Mouse (Mus musculus): Measurements from ENCODE around the gene Asb7. TPM values are rescaled to one million over a fixed set of nuclear protein-coding genes. Genes with fewer than 3 reads are reported as not detected.

Asb7 gene
- polyA plus RNA-seq, 1 experiment from 2014 or later, result 18.7 TPM

DNA sequence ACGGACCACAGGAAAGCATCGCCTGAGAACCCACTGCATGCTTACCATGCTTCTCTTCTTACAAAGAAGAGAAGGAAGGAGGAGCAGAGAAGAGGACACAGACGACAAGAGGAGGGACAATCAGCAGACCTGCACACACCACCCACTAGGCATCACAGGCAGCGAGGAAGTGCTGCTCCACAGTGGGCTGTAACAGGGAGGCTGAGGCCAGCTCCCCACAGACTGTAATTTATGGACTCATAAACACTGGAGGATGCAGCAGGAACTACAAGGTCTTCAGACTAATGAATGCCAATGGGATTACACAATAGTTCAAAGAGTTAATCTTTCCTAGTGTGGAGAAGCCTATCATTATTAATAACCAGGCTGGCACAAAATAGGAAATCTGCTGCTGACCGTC, 38.5 kb downstream of the Asb7 start:
- 69% methylated on average over 5 of the region's 5 CpGs for WGBS
- no peak overlapping the region for H3K4me3 ChIP-seq (ENCODE audit: low read depth, low read length)
- ATAC-seq (ENCODE audit: insufficient read depth, low FRiP score, low TSS enrichment) (no peak), DNase-seq (ENCODE audit: low spot score) (no peak)
- H3K27me3 ChIP-seq (ENCODE audit: control insufficient read depth, insufficient read depth, low read length), result no peaks in the 10 kb centered on the region
- no peak overlapping the region for H3K4me2 ChIP-seq (ENCODE audit: low read depth)
- no peak overlapping the region for H3K27ac ChIP-seq (ENCODE audit: low read depth, low read length)
- H3K36me3 ChIP-seq (ENCODE audit: control insufficient read depth, insufficient read depth, low read length), result no peaks in the 10 kb centered on the region
- no peak overlapping the region for H3K9ac ChIP-seq (ENCODE audit: low read length)
- H3K4me1 ChIP-seq (ENCODE audit: control insufficient read depth, insufficient read depth, low read length), result no peaks in the 10 kb centered on the region
- H3K9me3 ChIP-seq (ENCODE audit: control insufficient read depth, low read length), result no peaks in the 10 kb centered on the region

DNA sequence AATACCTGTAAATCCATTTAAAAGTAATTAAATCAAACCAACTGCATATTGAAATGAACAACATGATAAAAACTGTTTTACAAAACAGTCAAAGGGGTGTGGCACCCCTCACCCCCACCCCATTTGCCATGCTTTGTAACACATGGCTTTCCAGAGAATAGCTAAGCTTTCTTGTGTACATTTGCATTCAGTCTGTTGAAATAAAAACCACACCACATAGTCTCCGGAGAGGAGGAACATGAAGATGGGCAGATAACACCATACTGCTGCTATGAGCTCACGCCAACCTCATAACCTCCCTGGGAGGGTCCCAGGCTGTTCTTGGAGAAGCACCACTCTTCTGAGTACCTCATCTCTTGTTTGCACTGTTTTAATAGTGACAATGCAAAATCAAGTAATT, 40.2 kb downstream of the Asb7 start:
- Histone ChIP-seq H3K27ac (ENCODE audit: low read depth, low read length) (no peak overlapping the region), H3K9me3 (ENCODE audit: control insufficient read depth, low read length) (no peaks in the 10 kb centered on the region), H3K4me3 (ENCODE audit: low read depth, low read length) (no peak overlapping the region), H3K9ac (ENCODE audit: low read length) (no peak overlapping the region), H3K36me3 (ENCODE audit: control insufficient read depth, insufficient read depth, low read length) (no peaks in the 10 kb centered on the region), H3K27me3 (ENCODE audit: control insufficient read depth, insufficient read depth, low read length) (no peaks in the 10 kb centered on the region), H3K4me1 (ENCODE audit: control insufficient read depth, insufficient read depth, low read length) (no peaks in the 10 kb centered on the region), H3K4me2 (ENCODE audit: low read depth) (no peak overlapping the region)
- DNase-seq (ENCODE audit: low spot score) (no peak), ATAC-seq (ENCODE audit: insufficient read depth, low FRiP score, low TSS enrichment) (no peak)
- 93% methylated on average over 2 of the region's 2 CpGs for WGBS

- Histone ChIP-seq H3K4me1 (ENCODE audit: control insufficient read depth, insufficient read depth, low read length) (no peaks in the 10 kb centered on the region), H3K9ac (ENCODE audit: low read length) (no peak overlapping the region), H3K27me3 (ENCODE audit: control insufficient read depth, insufficient read depth, low read length) (no peaks in the 10 kb centered on the region), H3K27ac (ENCODE audit: low read depth, low read length) (no peak overlapping the region), H3K4me3 (ENCODE audit: low read depth, low read length) (no peak overlapping the region), H3K4me2 (ENCODE audit: low read depth) (no peak overlapping the region), H3K36me3 (ENCODE audit: control insufficient read depth, insufficient read depth, low read length) (0 out of 2 replicates have a peak, but pooled peaks cover 2% of the 10 kb centered on the region), H3K9me3 (ENCODE audit: control insufficient read depth, low read length) (no peaks in the 10 kb centered on the region)
- WGBS, result 98% methylated on average over 2 of the region's 2 CpGs
- ATAC-seq (ENCODE audit: insufficient read depth, low FRiP score, low TSS enrichment) (no peak), DNase-seq (ENCODE audit: low spot score) (no peak)
These were observed 43.7 kb downstream of the Asb7 start for GRCm38 (mm10) chr7:66645736-66646135.

DNA sequence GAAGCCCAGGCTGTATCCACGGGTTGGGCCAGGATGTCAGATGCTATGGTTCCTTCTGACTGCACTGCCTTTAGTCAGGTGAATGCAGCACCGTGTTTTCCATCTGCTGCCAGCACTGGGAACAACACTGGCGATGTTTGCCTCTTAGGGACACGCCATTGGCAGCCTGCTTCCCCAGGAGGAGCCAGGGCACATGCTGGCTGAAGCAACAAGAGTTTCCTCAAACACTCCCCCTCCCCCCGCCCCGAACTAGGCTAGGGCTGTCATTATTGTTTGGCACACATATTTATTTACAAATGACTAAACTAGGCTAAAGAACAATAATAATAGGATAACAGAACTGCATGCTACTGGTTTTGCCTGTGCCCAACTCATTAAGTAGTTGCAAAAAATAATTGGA, 56.0 kb downstream of the Asb7 start:
- H3K4me2 ChIP-seq (ENCODE audit: low read depth), result no peak overlapping the region
- H3K4me3 ChIP-seq (ENCODE audit: low read depth, low read length), result no peak overlapping the region
- ATAC-seq (ENCODE audit: insufficient read depth, low FRiP score, low TSS enrichment) (no peak), DNase-seq (ENCODE audit: low spot score) (no peak)
- H3K36me3 ChIP-seq (ENCODE audit: control insufficient read depth, insufficient read depth, low read length), result no peaks in the 10 kb centered on the region
- WGBS, result 74% methylated on average over 6 of the region's 6 CpGs
- no peak overlapping the region for H3K9ac ChIP-seq (ENCODE audit: low read length)
- no peaks in the 10 kb centered on the region for H3K4me1 ChIP-seq (ENCODE audit: control insufficient read depth, insufficient read depth, low read length)
- H3K9me3 ChIP-seq (ENCODE audit: control insufficient read depth, low read length), result no peaks in the 10 kb centered on the region
- no peaks in the 10 kb centered on the region for H3K27me3 ChIP-seq (ENCODE audit: control insufficient read depth, insufficient read depth, low read length)
- no peak overlapping the region for H3K27ac ChIP-seq (ENCODE audit: low read depth, low read length)

DNA sequence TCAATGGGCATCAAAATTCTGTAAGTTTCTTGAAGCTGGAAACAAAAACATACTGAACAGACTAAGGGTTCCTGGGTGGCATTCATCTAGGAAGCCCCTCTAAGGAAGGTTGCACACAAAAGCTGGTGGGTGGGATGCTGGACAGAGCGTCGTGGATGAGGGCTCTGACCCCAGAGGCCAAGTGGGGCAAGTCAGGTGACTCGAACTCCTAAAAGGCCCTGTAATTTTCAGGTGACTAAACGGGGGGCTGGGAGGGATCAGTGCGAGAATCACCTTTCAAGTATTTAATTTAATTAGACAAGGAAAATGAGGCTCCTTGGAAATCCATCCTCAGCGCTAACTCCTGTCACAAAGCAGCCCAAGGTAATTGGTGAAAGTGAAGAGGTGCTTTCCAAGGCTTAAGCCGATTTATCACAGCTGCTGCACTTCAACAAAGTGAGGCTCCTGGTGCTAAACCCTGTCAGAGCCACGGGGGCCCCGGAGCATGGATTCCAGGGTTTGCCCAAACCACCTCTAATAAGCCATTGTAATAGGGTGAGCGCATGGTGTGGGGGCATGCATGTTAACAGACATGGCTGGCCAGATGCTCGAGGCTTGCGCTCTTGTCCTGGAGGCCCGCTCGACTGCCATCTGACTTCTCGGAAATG, 59.1 kb downstream of the Asb7 start:
- Histone ChIP-seq H3K27ac (ENCODE audit: low read depth, low read length) (no peak overlapping the region), H3K4me1 (ENCODE audit: control insufficient read depth, insufficient read depth, low read length) (no peaks in the 10 kb centered on the region), H3K9ac (ENCODE audit: low read length) (no peak overlapping the region), H3K36me3 (ENCODE audit: control insufficient read depth, insufficient read depth, low read length) (no peaks in the 10 kb centered on the region), H3K4me2 (ENCODE audit: low read depth) (no peak overlapping the region), H3K9me3 (ENCODE audit: control insufficient read depth, low read length) (no peaks in the 10 kb centered on the region), H3K4me3 (ENCODE audit: low read depth, low read length) (no peak overlapping the region), H3K27me3 (ENCODE audit: control insufficient read depth, insufficient read depth, low read length) (no peaks in the 10 kb centered on the region)
- no peak for DNase-seq (ENCODE audit: low spot score)
- 79% methylated on average over 15 of the region's 15 CpGs for WGBS
- no peak for ATAC-seq (ENCODE audit: insufficient read depth, low FRiP score, low TSS enrichment)

DNA sequence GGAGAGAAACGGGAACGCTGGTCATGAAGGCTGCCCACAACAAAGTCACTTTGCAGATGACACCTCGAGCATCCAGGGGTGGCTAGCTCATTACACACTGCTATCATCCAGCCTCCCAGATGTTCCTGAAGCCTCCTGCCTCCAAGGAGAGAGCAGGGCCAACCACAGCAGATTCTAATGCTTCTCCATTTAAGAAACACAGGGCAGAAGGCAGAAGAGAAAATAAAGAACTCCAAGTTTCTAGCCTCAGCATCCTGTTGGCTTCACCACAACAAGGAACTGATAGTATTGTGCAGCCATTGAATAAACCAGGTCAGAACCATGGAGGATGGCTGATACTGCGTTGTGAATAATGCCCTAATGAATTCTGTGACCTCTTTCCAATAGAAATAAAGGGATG, 60.0 kb downstream of the Asb7 start:
- no peaks in the 10 kb centered on the region for H3K4me1 ChIP-seq (ENCODE audit: control insufficient read depth, insufficient read depth, low read length)
- no peak overlapping the region for H3K9ac ChIP-seq (ENCODE audit: low read length)
- no peak overlapping the region for H3K4me3 ChIP-seq (ENCODE audit: low read depth, low read length)
- H3K27me3 ChIP-seq (ENCODE audit: control insufficient read depth, insufficient read depth, low read length), result no peaks in the 10 kb centered on the region
- no peaks in the 10 kb centered on the region for H3K36me3 ChIP-seq (ENCODE audit: control insufficient read depth, insufficient read depth, low read length)
- no peak overlapping the region for H3K4me2 ChIP-seq (ENCODE audit: low read depth)
- no peaks in the 10 kb centered on the region for H3K9me3 ChIP-seq (ENCODE audit: control insufficient read depth, low read length)
- no peak overlapping the region for H3K27ac ChIP-seq (ENCODE audit: low read depth, low read length)
- 69% methylated on average over 4 of the region's 4 CpGs for WGBS
- no peak for DNase-seq (ENCODE audit: low spot score)
- ATAC-seq (ENCODE audit: insufficient read depth, low FRiP score, low TSS enrichment), result no peak

DNA sequence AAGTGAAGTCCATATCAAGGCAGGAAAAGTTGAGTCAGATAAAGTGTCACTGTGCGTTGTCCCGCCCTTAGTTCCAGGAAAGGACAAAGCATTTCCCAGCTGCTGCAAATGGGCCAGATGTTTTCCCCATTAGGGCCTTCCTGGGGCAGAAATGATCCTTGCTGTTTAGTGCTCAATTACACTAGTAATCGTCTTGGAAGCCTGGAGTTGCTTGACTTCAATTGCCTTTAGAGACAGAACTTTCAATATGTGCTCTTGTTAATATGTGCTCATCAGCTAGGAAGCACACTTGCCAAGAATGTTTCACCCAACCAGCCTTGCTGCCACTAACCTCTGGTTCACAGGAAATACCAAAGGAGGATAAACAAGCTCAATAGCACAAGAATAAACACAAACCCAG, 66.0 kb downstream of the Asb7 start:
- DNase-seq (ENCODE audit: low spot score) (no peak), ATAC-seq (ENCODE audit: insufficient read depth, low FRiP score, low TSS enrichment) (no peak)
- Histone ChIP-seq H3K4me3 (ENCODE audit: low read depth, low read length) (no peak overlapping the region), H3K27me3 (ENCODE audit: control insufficient read depth, insufficient read depth, low read length) (no peaks in the 10 kb centered on the region), H3K4me1 (ENCODE audit: control insufficient read depth, insufficient read depth, low read length) (no peaks in the 10 kb centered on the region), H3K9ac (ENCODE audit: low read length) (no peak overlapping the region), H3K36me3 (ENCODE audit: control insufficient read depth, insufficient read depth, low read length) (no peaks in the 10 kb centered on the region), H3K27ac (ENCODE audit: low read depth, low read length) (no peak overlapping the region), H3K4me2 (ENCODE audit: low read depth) (no peak overlapping the region), H3K9me3 (ENCODE audit: control insufficient read depth, low read length) (no peaks in the 10 kb centered on the region)
- 40% methylated on average over 3 of the region's 3 CpGs for WGBS

- Histone ChIP-seq H3K9me3 (ENCODE audit: control insufficient read depth, low read length) (no peaks in the 10 kb centered on the region), H3K27me3 (ENCODE audit: control insufficient read depth, insufficient read depth, low read length) (no peaks in the 10 kb centered on the region), H3K4me3 (ENCODE audit: low read depth, low read length) (no peak overlapping the region), H3K27ac (ENCODE audit: low read depth, low read length) (no peak overlapping the region), H3K9ac (ENCODE audit: low read length) (no peak overlapping the region), H3K4me2 (ENCODE audit: low read depth) (no peak overlapping the region), H3K4me1 (ENCODE audit: control insufficient read depth, insufficient read depth, low read length) (no peaks in the 10 kb centered on the region), H3K36me3 (ENCODE audit: control insufficient read depth, insufficient read depth, low read length) (no peaks in the 10 kb centered on the region)
- no peak for ATAC-seq (ENCODE audit: insufficient read depth, low FRiP score, low TSS enrichment)
- DNase-seq (ENCODE audit: low spot score), result no peak
These were observed 87.5 kb downstream of the Asb7 start for GRCm38 (mm10) chr7:66601846-66602245.

GRCm38 (mm10) chr7:66600622-66601610, 88.5 kb downstream of the Asb7 start:
- H3K4me2 ChIP-seq (ENCODE audit: low read depth), result no peak overlapping the region
- no peak overlapping the region for H3K9ac ChIP-seq (ENCODE audit: low read length)
- no peaks in the 10 kb centered on the region for H3K4me1 ChIP-seq (ENCODE audit: control insufficient read depth, insufficient read depth, low read length)
- H3K4me3 ChIP-seq (ENCODE audit: low read depth, low read length), result no peak overlapping the region
- ATAC-seq (ENCODE audit: insufficient read depth, low FRiP score, low TSS enrichment) (no peak), DNase-seq (ENCODE audit: low spot score) (no peak)
- no peak overlapping the region for H3K27ac ChIP-seq (ENCODE audit: low read depth, low read length)
- no peaks in the 10 kb centered on the region for H3K9me3 ChIP-seq (ENCODE audit: control insufficient read depth, low read length)
- WGBS, result 81% methylated on average over 12 of the region's 12 CpGs
- H3K36me3 ChIP-seq (ENCODE audit: control insufficient read depth, insufficient read depth, low read length), result no peaks in the 10 kb centered on the region
- H3K27me3 ChIP-seq (ENCODE audit: control insufficient read depth, insufficient read depth, low read length), result no peaks in the 10 kb centered on the region
